In the genomic region with DNA sequence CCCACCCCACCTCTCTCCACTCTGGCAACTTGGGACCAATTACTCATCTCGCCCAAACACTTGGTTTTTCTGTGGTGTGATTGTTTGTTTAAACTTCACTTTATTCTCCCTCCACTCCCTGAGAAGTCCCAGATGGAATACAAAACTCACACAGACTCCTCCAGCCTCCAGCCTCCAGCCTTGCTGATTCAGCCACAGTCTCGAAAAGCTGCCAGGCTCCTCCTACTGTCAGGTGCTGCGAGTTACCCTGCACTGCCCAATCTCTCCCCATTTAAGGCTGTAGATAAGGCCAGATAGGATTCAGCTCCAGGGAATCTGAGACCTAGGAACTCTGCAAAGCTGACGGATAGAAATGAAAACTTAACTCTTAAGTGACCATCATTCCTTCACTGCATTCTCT, we compare ENCODE assay signal across 9 mouse cellular contexts.
DNase-seq lines count a peak whose midpoint lies in the region; ATAC-seq lines count a peak whose summit lies in the region.
"Had no signal": no experiment of that assay in that cellular context is flagged by ENCODE, and none has a peak within 500 bp of the region (broad histone marks: within the 10 kb centered on the region; RNA-seq: fewer than 3 reads in every experiment).

No protein-coding gene starts in this region.

- no peaks in the 10 kb centered on the region for H3K9me3 ChIP-seq in limb, embryonic 12.5 days
- H3K9me3 ChIP-seq: liver, embryonic 13.5 days had no signal

- peak; percentile 3 to 26 for DNase-seq in left cerebral cortex, adult 8-10 months (ENCODE audit: low spot score in 2 of 2)
- DNase-seq in left cerebral cortex, postnatal 10 days (ENCODE audit: extremely low spot score in 1 of 2, low spot score in 2 of 2): no peak
- peak; percentile 56 for DNase-seq in brain, adult 2 months (ENCODE audit: low read depth, low spot score)
- peak; percentile 29 for DNase-seq in embryo, embryonic 9.5 days (ENCODE audit: extremely low spot score)
- DNase-seq in B cell, adult 2 months: no peak
- no peak for DNase-seq in neural tube, embryonic 10.5 days (ENCODE audit: extremely low spot score, low spot score)
- DNase-seq: liver, embryonic 13.5 days had no signal

- no peak overlapping the region for H3K9ac ChIP-seq in limb, embryonic 12.5 days (replicated peaks)
- H3K9ac ChIP-seq: liver, embryonic 13.5 days had no signal

- ATAC-seq in limb, embryonic 12.5 days (ENCODE audit: insufficient number of reproducible peaks, insufficient read depth, low FRiP score, low TSS enrichment, low read depth): peak; percentile 63; the same call in 1 of the 2 replicates
- ATAC-seq: hindbrain, postnatal 0 days had no signal

- H3K4me2 ChIP-seq in limb, embryonic 12.5 days: peak overlapping the region; percentile 9
- H3K4me2 ChIP-seq: liver, embryonic 13.5 days had no signal

- intact Hi-C loops in left cerebral cortex, postnatal 10 days (cut with DNase I): no loop called here

- peak overlapping the region; percentile 82 for H3K27ac ChIP-seq in limb, embryonic 12.5 days
- H3K27ac ChIP-seq: hindbrain, postnatal 0 days; liver, embryonic 13.5 days had no signal

- WGBS in limb, embryonic 12.5 days: 6% methylated on average over 4 of the region's 4 CpGs

- H3K27me3 ChIP-seq in limb, embryonic 12.5 days: no peaks in the 10 kb centered on the region
- H3K27me3 ChIP-seq: liver, embryonic 13.5 days had no signal

- peaks cover 48% of the 10 kb centered on the region for H3K4me1 ChIP-seq in limb, embryonic 12.5 days (replicated peaks)
- H3K4me1 ChIP-seq: liver, embryonic 13.5 days had no signal

- no peaks in the 10 kb centered on the region for H3K36me3 ChIP-seq in limb, embryonic 12.5 days
- H3K36me3 ChIP-seq: liver, embryonic 13.5 days had no signal

- no peak overlapping the region for H3K4me3 ChIP-seq in limb, embryonic 12.5 days (replicated peaks)
- H3K4me3 ChIP-seq: liver, embryonic 13.5 days had no signal

Comparison
In these comparisons a context has a peak if more than half of its experiments do, and no peak if none do; other contexts are left out.
1. DNase-seq: peak in left cerebral cortex, adult 8-10 months (2 of 2), brain, adult 2 months (single experiment) and embryo, embryonic 9.5 days (single experiment); none in left cerebral cortex, postnatal 10 days (0 of 2), B cell, adult 2 months (0 of 2) and neural tube, embryonic 10.5 days (single experiment).